Mouse (Mus musculus) intestine, embryonic 16.5 days (tissue): ENCODE data around the gene Gm49601. TPM values are rescaled to one million over a fixed set of nuclear protein-coding genes. Genes with fewer than 3 reads are reported as not detected.
A peak's percentile ranks its signal among the peaks of the same experiment; 100 is the strongest.

Experiments used
- ATAC-seq: fragments of 200-750 bp; cut with Nextera tagmentation; 2 replicates; pipeline ENCODE4 v1.8.0; 2017; ENCODE audit warnings: moderate TSS enrichment, moderate library complexity
- H3K27ac ChIP-seq: fragments of 300-500 bp; sonication (generic); 2 replicates; pipeline ENCODE4 v1.5.1; 2014; ENCODE audit warnings: mild to moderate bottlenecking, low read length
- H3K27me3 ChIP-seq: fragments of 300-500 bp; sonication (generic); replicated peaks from 2 replicates; pipeline ENCODE4 v1.6.1; 2014; ENCODE audit warnings: low read length, control low read depth, mixed read lengths; ENCODE audit not compliant: control insufficient read depth, insufficient read depth
- H3K36me3 ChIP-seq: fragments of 300-500 bp; sonication (generic); 2 replicates; pipeline ENCODE4 v1.6.1; 2014; ENCODE audit warnings: low read length, control low read depth; ENCODE audit not compliant: control insufficient read depth, insufficient read depth
- H3K4me1 ChIP-seq: fragments of 300-500 bp; sonication (generic); 2 replicates; pipeline ENCODE4 v1.6.1; 2014; ENCODE audit warnings: low read length, control low read depth, mixed read lengths; ENCODE audit not compliant: control insufficient read depth, insufficient read depth
- H3K4me2 ChIP-seq: fragments of 300-500 bp; sonication (generic); 2 replicates; pipeline ENCODE4 v1.6.1; 2014; ENCODE audit warnings: low read depth, low read length, control low read depth
- H3K4me3 ChIP-seq: fragments of 300-500 bp; sonication (generic); 2 replicates; pipeline ENCODE4 v1.5.1; 2014; ENCODE audit warnings: mild to moderate bottlenecking, low read length
- H3K9ac ChIP-seq: fragments of 300-500 bp; sonication (generic); 2 replicates; pipeline ENCODE4 v1.6.1; 2014; ENCODE audit warnings: low read depth, low read length
- H3K9me3 ChIP-seq: fragments of 300-500 bp; sonication (generic); 2 replicates; pipeline ENCODE4 v1.6.1; 2016; ENCODE audit warnings: low read length, control low read depth; ENCODE audit not compliant: control insufficient read depth
- WGBS: fragments of 180-500 bp; shearing (Covaris S2); extraction: QIAGEN DNeasy Blood & Tissue Kit; methylation state at CpG from one replicate; pipeline ENCODE4 v1.1.7; 2014; 5-methylcytosine and 5-hydroxymethylcytosine counted together
- polyA plus RNA-seq: library from polyadenylated mRNA; unstranded; fragments of >200 nt; fragmentation: Nextera tagmentation; extraction: Ambion mirVana; gene quantifications from 2 replicates; pipeline ENCODE4 v1.2.1, GENCODE M21; 2015

The Gm49601 gene
- polyA plus RNA-seq, 1 experiment from 2014 or later, result 4.1 TPM

DNA sequence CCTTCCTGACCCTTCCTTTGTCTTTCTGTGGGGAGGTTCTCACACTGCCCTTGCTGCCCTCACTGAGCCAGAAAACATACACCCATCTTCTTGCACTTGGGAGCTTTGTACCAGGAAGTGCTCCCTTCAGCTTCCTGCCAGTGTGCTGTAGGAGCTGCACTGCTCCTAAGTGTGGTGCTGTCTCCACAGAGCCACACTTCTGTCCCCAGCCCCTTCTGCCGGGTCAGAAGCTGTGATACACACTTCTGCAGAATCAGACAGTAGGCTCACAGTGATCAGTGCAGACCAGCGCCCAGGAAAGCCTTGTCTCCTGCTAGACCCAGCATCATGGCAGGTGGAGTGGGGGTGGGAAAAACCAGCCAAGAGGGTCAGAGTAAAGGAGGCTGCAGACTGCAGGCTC, 6.6 kb upstream of the Gm49601 start:
- no peak overlapping the region for H3K4me2 ChIP-seq
- no peaks in the 10 kb centered on the region for H3K36me3 ChIP-seq
- no peak overlapping the region for H3K4me3 ChIP-seq
- no peak for ATAC-seq
- no peak overlapping the region for H3K27ac ChIP-seq
- H3K27me3 ChIP-seq, result no peaks in the 10 kb centered on the region
- WGBS, result 74% methylated on average over 2 of the region's 2 CpGs
- peaks cover 31% of the 10 kb centered on the region for H3K4me1 ChIP-seq
- H3K9ac ChIP-seq, result no peak overlapping the region
- H3K9me3 ChIP-seq, result no peaks in the 10 kb centered on the region

DNA sequence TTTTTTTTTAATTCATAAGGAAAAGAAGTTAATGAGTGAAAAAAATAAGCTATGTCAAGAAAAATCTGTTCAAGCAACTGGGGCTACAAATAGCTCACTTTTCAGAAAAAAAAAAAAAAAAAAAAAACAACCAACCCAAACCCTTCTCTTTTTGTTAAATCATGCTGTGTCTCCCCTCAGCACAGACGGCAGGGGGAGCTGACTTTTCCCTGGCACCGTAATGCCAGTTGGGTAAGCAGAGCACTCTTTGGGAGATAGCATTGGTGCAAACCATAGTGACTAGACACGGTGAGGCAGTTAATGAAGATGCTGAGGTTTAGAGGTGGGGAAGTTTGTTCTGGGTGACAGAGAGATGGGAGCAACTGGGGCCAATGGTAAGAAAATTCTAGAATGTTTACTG, 5.8 kb upstream of the Gm49601 start:
- H3K9me3 ChIP-seq, result no peaks in the 10 kb centered on the region
- ATAC-seq, result no peak
- H3K4me2 ChIP-seq, result no peak overlapping the region
- H3K9ac ChIP-seq, result no peak overlapping the region
- peaks cover 36% of the 10 kb centered on the region for H3K4me1 ChIP-seq
- 0 out of 2 replicates have a peak, but pooled peaks cover 3% of the 10 kb centered on the region for H3K27me3 ChIP-seq
- no peak overlapping the region for H3K4me3 ChIP-seq
- H3K27ac ChIP-seq, result no peak overlapping the region
- WGBS, result 46% methylated on average over 3 of the region's 3 CpGs
- H3K36me3 ChIP-seq, result no peaks in the 10 kb centered on the region

DNA sequence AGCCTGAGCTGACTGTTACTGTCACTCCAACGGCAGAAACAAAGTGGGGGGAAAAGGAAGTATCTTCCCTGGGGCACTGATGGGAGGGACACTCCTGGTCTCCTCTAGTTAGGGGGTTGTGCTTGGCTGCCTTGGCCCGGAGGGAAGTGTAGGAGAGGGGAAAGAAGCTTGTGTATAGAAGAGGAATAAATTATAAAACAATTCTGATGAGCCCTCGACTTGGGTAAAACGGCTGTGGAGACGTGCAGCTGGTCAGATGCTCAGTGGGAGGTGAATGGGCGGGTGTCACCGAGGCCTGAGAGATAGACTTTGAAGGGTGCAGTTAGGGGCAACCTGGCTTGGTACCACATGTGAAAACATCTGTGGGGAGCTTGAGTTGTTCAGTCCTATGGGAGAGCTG, 4.9 kb upstream of the Gm49601 start:
- H3K4me3 ChIP-seq, result no peak overlapping the region
- H3K9ac ChIP-seq, result no peak overlapping the region
- 0 out of 2 replicates have a peak, but pooled peaks cover 3% of the 10 kb centered on the region for H3K27me3 ChIP-seq
- no peaks in the 10 kb centered on the region for H3K9me3 ChIP-seq
- H3K36me3 ChIP-seq, result no peaks in the 10 kb centered on the region
- H3K4me1 ChIP-seq, result peaks cover 44% of the 10 kb centered on the region
- no peak overlapping the region for H3K27ac ChIP-seq
- no peak overlapping the region for H3K4me2 ChIP-seq
- WGBS, result 61% methylated on average over 7 of the region's 7 CpGs
- no peak for ATAC-seq

DNA sequence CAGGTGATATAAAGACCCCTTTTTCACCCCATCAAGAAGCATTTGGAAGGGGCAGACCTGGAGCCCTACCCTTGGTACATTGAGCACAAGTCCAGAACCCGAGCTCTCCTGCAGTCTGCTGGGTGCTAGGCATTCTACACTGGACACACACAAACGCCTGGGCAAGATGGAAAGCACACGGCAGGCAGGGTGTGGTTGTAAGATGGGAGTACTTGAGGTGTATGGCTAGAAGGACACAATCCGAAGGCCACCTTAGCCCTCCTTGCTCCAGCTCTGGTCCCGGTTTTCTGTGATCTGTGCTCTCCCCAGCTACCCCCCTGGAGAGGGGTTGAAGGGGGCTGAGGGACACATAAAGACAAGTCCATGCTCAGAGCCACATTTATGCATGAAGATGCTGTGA, 4.1 kb upstream of the Gm49601 start:
- peak overlapping the region; percentile 93 for H3K4me2 ChIP-seq
- peak; percentile 6; the same call in 1 of the 2 replicates for ATAC-seq
- no peaks in the 10 kb centered on the region for H3K36me3 ChIP-seq
- H3K27me3 ChIP-seq, result peaks cover 9% of the 10 kb centered on the region
- peak overlapping the region; percentile 81 for H3K4me3 ChIP-seq
- peaks cover 48% of the 10 kb centered on the region for H3K4me1 ChIP-seq
- 51% methylated on average over 5 of the region's 5 CpGs for WGBS
- peak overlapping the region; percentile 34 for H3K27ac ChIP-seq
- H3K9ac ChIP-seq, result peak overlapping the region; percentile 90
- no peaks in the 10 kb centered on the region for H3K9me3 ChIP-seq

DNA sequence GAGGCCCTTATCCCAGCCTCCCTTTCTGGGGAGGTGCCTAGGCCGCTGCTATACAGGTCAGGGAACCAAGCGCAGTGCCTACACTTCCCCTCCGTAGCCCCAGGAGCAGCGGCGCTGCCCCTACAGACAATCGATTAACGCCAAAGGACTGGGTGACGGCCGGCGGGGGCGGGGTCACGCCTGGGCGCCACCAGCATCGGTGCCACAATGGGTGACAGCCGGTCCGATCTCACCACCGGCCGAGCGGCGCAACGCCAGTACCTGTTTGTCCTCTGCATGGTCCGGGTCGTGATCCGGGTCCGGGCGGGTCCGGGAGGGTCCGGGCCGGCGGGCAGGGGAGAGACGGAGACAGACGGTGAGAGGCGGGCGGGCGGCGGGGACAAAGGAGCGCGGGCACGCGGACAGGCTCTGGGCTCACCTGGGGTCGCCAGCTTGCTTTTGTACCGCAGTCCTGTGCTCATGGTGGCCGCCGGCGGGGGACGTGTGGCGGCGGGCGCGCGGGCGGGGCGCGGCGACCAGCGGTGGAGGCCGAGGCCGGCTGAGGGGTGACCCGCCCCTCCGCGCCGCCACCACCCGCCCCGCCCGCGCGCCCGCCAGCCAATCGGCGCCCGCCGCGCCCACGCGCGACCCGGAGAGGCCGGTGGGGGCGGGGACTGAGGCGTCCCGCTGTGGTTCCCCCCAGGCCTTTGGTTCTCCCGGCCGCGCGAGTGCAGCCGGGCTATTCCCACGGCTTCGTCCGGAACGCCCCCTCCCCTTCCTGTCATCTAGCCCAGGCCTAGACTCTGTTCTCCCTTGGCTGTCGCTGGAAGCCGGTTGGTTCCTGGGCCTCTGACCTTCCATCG, 3.4 kb upstream of the Gm49601 start, which contains the start of gene Sept5:
Gene Sept5, minus strand, starts transcription at position 565 of the 842 bp plus-strand sequence.
- H3K27me3 ChIP-seq, result peaks cover 14% of the 10 kb centered on the region
- H3K4me2 ChIP-seq, result peak within 1 kb of the TSS; percentile 93
- H3K36me3 ChIP-seq, result no peaks in the 10 kb centered on the region
- H3K9ac ChIP-seq, result peak within 1 kb of the TSS; percentile 90
- no peaks in the 10 kb centered on the region for H3K9me3 ChIP-seq
- H3K4me3 ChIP-seq, result peak within 1 kb of the TSS; percentile 81
- peak; percentile 62 for ATAC-seq
- H3K4me1 ChIP-seq, result peaks cover 48% of the 10 kb centered on the region
- under 1% methylated on average over 63 of the region's 93 CpGs for WGBS
- H3K27ac ChIP-seq, result peak within 1 kb of the TSS; percentile 57

DNA sequence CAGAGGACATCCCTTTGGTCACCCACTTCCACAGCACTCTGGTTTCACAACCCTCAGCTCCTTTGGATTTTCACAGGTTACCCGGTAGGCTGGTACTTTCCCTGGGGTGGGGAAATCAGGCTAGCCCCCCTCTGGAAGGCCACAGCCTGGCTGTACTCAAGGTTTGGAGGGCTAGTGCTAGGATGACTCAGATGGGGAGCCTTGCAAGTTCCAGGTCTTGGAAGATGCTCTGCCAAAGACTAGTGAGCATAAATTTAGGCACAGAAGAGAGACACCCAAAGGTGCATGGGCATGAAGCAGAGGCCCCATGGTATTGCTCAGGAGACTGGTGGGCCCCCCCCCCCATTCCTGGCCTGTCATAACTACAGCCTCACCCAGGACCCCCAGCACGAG, 2.7 kb upstream of the Gm49601 start:
- Histone ChIP-seq H3K27ac (peak overlapping the region; percentile 57), H3K4me1 (peaks cover 48% of the 10 kb centered on the region), H3K9me3 (no peaks in the 10 kb centered on the region), H3K4me3 (peak overlapping the region; percentile 81), H3K9ac (peak overlapping the region; percentile 90), H3K36me3 (0 out of 2 replicates have a peak, but pooled peaks cover 3% of the 10 kb centered on the region), H3K4me2 (peak overlapping the region; percentile 93), H3K27me3 (peaks cover 15% of the 10 kb centered on the region)
- ATAC-seq, result no peak
- 38% methylated on average over 2 of the region's 2 CpGs for WGBS

DNA sequence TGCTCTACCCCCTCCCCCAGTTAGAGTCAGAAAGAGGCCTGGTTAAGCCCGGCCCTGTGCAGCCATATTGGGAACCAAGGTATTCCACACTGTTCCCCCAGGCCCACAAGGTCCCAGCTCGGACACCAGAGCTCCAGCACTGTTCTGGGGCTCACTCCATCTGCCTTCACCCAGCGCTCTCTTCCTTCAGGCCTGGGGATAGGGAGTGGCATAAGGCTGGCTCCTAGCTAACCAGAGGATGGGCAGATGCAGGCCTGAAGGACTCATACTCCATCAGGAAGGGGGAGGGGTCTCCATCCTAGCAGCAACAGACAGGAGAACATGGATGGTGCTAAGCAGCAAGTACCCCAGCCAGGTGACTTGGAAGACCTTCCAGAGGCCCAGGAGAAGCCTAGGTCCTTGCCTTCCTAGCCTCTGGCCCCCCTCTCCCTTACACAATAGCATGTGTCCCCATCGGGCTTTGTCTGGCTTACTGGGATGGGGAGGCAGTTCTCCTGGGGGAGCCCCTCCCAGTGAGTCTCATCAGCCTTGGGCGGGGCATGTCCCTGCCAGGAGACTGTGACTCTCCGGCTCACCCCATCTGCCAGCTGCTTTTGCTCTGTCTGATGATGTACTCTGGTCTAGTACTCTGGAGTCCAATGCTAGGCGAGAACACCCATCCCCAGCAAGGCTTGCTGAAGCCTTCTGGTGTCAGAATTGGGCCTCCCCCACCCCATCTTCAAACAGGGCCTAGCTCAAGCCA, 2.1 kb upstream of the Gm49601 start:
- Histone ChIP-seq H3K4me2 (peak overlapping the region; percentile 93), H3K4me1 (peaks cover 46% of the 10 kb centered on the region), H3K27ac (peak overlapping the region; percentile 57), H3K9ac (peak overlapping the region; percentile 90), H3K9me3 (no peaks in the 10 kb centered on the region), H3K36me3 (0 out of 2 replicates have a peak, but pooled peaks cover 3% of the 10 kb centered on the region), H3K27me3 (peaks cover 21% of the 10 kb centered on the region), H3K4me3 (peak overlapping the region; percentile 81)
- peak; percentile 26 for ATAC-seq
- WGBS, result 63% methylated on average over 7 of the region's 7 CpGs

DNA sequence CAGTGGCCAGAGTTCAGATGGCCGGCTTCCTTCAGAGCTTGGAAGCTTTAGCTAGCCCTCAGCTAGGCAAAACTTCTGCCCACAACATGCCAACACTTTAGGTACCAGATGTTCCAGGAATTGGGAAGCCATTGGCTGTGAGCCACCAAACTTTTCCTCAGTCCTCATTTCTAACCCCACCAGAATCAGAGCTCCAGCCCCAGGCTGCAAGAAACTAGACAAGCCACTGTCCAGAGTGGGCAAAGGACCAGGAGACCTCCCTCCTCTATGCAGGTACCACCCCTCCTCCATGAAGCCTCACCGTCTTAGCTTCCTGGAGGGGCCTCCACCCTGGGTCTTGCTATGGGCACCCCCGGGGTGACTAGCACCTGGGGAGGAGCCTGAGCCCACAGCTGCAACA, 936 bp upstream of the Gm49601 start:
- Histone ChIP-seq H3K27ac (no peak overlapping the region), H3K4me2 (peak overlapping the region; percentile 93), H3K9me3 (no peaks in the 10 kb centered on the region), H3K27me3 (peaks cover 33% of the 10 kb centered on the region), H3K36me3 (peaks cover 6% of the 10 kb centered on the region; the same call in 1 of the 2 replicates), H3K4me3 (peak overlapping the region; percentile 81), H3K4me1 (peaks cover 36% of the 10 kb centered on the region), H3K9ac (0 out of 2 replicates have a peak overlapping the region, but pooled peaks have one; percentile 90)
- 56% methylated on average over 3 of the region's 3 CpGs for WGBS
- no peak for ATAC-seq

DNA sequence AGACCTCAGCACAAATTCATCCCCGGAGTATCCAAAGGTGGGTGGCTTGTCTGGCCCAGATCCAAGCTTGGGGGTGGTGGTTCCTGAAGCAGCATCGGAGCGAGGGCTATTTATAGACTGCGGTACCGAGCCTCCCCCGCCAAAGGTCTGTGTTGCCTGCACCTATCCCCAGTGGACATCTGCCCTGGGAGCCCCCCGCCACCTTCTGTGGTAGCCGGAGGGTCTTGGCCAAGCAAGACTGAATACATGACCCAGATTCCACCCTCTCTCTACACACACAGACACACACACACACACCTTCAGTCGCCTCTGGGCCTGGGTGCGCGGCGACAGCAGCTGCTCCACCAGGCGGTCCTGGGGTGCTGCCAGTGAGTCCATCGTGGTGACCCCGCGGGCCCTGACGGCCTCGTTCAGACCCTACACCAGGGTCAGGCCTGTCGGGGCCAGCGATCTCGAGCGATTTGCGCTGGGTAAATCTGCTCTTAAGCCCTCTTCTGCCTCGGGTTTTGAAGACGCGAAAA, 376 bp downstream of the Gm49601 start:
- Histone ChIP-seq H3K27me3 (peaks cover 46% of the 10 kb centered on the region), H3K36me3 (peaks cover 6% of the 10 kb centered on the region; the same call in 1 of the 2 replicates), H3K9ac (peak overlapping the region; percentile 63), H3K9me3 (no peaks in the 10 kb centered on the region), H3K4me3 (peak overlapping the region; percentile 60), H3K4me1 (peaks cover 44% of the 10 kb centered on the region), H3K27ac (no peak overlapping the region), H3K4me2 (peak overlapping the region; percentile 93)
- ATAC-seq, result no peak
- 23% methylated on average over 26 of the region's 26 CpGs for WGBS
